Mouse (Mus musculus): ENCODE measurements around the gene Sem1.
"Not testable (repeated sequence)": the region's sequence is repeated elsewhere in the genome, so short reads cannot be mapped to it uniquely, and the experiment has no call there.

Sem1 gene

GRCm38 (mm10) chr6:6578304-6579149 is at the start of gene Sem1:
Gene Sem1 (minus strand): TSS chr6:6578663.
- peak; percentile 88 for DNase-seq

GRCm38 (mm10) chr6:6622846-6623749 is 44.6 kb upstream of the Sem1 start:
- DNase-seq, result peak; percentile 12

- DNase-seq, result no peak
Measured at GRCm38 (mm10) chr6:6603561-6604544, 25.4 kb upstream of the Sem1 start.

GRCm38 (mm10) chr6:6586313-6586712 is 7.8 kb upstream of the Sem1 start:
- DNase-seq, result no peak

GRCm38 (mm10) chr6:6581849-6582248 is 3.4 kb upstream of the Sem1 start:
- no peak for DNase-seq

- no peak for DNase-seq
Measured at GRCm38 (mm10) chr6:6577741-6578284, 650 bp downstream of the Sem1 start.

- no peak for DNase-seq
Measured at GRCm38 (mm10) chr6:6577291-6577690, 1.2 kb downstream of the Sem1 start.

- DNase-seq, result no peak
Measured at GRCm38 (mm10) chr6:6575796-6576195, 2.7 kb downstream of the Sem1 start.

GRCm38 (mm10) chr6:6568436-6568835 is 10.0 kb downstream of the Sem1 start:
- no peak for DNase-seq

- DNase-seq, result peak; percentile 10
Measured at GRCm38 (mm10) chr6:6563691-6564090, 14.8 kb downstream of the Sem1 start.

GRCm38 (mm10) chr6:6562716-6563115 is 15.7 kb downstream of the Sem1 start:
- DNase-seq, result no peak

GRCm38 (mm10) chr6:6557647-6558046 is 20.8 kb downstream of the Sem1 start:
- no peak for DNase-seq

GRCm38 (mm10) chr6:6552006-6552405 is 26.5 kb downstream of the Sem1 start:
- DNase-seq, result no peak

GRCm38 (mm10) chr6:6547997-6548396 is 30.5 kb downstream of the Sem1 start:
- no peak for DNase-seq

GRCm38 (mm10) chr6:6544255-6544645 is 34.2 kb downstream of the Sem1 start:
- no peak for DNase-seq

GRCm38 (mm10) chr6:6543606-6544254 is 34.7 kb downstream of the Sem1 start:
- no peak for DNase-seq

GRCm38 (mm10) chr6:6542133-6542532 is 36.3 kb downstream of the Sem1 start:
- DNase-seq, result no peak

GRCm38 (mm10) chr6:6536781-6537466 is 41.5 kb downstream of the Sem1 start:
- DNase-seq, result no peak

- DNase-seq, result not testable (repeated sequence)
Measured at GRCm38 (mm10) chr6:6536359-6536758, 42.1 kb downstream of the Sem1 start.
